Mouse (Mus musculus): ENCODE results near the gene Zcrb1. TPM values are rescaled to one million over a fixed set of nuclear protein-coding genes. Genes with fewer than 3 reads are reported as not detected.
"Not testable (repeated sequence)": the region's sequence is repeated elsewhere in the genome, so short reads cannot be mapped to it uniquely, and the experiment has no call there.

The Zcrb1 gene
- polyA plus RNA-seq, 1 experiment, result 25.7 TPM

DNA sequence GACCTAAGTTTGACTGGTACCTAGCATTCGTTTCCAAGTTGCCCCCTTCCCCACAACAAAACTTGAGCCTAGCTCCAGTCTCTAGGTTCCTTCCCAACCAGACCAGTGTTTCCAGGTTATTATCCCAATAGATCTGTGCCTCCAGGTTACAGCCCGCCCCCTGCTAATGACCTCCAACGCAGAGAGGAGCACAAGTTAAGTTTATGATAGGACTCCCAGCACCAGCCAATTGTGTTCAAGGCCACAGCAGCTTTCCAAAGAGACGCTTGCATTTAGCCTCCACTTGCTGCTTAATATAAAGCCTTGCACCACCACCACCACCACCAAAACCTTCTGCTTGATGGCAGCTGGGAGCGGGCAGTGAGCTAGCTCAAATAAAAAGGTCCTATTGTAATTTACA, 16.8 kb downstream of the Zcrb1 start:
- Histone ChIP-seq H3K4me1 (ENCODE audit: control insufficient read depth) (peaks cover 7% of the 10 kb centered on the region), H3K36me3 (ENCODE audit: control insufficient read depth) (peaks cover 14% of the 10 kb centered on the region), H3K4me3 (replicated peaks) (no peak overlapping the region), H3K27me3 (ENCODE audit: control insufficient read depth) (no peaks in the 10 kb centered on the region), H3K9me3 (ENCODE audit: control insufficient read depth, low read length) (no peaks in the 10 kb centered on the region)
- TF ChIP-seq GATA1 (IDR thresholded peaks at IDR 0.05; ENCODE audit: low read length) (no peak), TAL1 (IDR thresholded peaks at IDR 0.05; ENCODE audit: low read length) (no peak)

DNA sequence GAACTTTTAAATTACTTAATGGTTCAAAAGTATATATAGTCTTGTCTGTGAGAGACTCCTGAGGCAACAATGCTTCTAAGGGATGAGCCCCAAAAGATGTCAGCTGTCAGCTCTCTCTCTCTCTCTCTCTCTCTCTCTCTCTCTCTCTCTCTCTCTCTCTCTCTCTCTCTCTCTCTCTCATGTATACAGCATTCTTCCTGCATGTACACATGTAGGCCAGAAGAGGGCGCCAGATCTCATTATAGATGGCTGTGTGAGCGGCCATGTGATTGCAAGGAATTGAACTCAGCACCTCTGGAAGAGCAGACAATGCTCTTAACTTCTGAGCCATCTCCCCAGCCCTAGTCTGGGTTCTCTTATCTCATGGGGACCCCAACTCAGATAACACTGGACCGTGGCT, 19.0 kb downstream of the Zcrb1 start:
- Histone ChIP-seq H3K9me3 (ENCODE audit: control insufficient read depth, low read length) (no peaks in the 10 kb centered on the region), H3K27me3 (ENCODE audit: control insufficient read depth) (no peaks in the 10 kb centered on the region), H3K36me3 (ENCODE audit: control insufficient read depth) (no peaks in the 10 kb centered on the region; the same call in 1 of the 2 replicates), H3K4me1 (ENCODE audit: control insufficient read depth) (peaks cover 20% of the 10 kb centered on the region), H3K4me3 (replicated peaks) (no peak overlapping the region)
- no peak for TF ChIP-seq TAL1 (IDR thresholded peaks at IDR 0.05; ENCODE audit: low read length)
- TF ChIP-seq GATA1 (IDR thresholded peaks at IDR 0.05; ENCODE audit: low read length), result no peak

DNA sequence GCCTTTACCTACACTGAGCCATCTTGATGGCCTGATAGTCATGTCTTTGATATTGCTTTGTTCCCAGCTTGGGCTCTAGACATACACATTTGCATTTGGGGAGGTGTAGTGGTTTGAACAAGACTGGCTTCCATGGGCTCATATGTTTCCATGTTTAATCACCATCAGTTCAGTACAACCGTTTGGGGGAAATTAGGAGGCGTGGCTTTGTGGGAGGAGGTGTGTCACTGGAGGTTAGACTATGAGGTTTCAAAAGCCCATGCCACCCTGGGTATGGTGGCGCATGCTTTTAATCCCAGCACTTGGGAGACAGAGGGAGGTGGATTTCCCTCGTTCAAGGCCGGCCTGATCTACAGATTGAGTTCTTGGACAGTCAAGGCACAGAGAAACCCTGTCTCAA, 22.4 kb downstream of the Zcrb1 start:
- no peak for TF ChIP-seq GATA1 (IDR thresholded peaks at IDR 0.05; ENCODE audit: low read length)
- no peak for TF ChIP-seq TAL1 (IDR thresholded peaks at IDR 0.05; ENCODE audit: low read length)
- H3K4me3 ChIP-seq (replicated peaks), result no peak overlapping the region
- H3K4me1 ChIP-seq (ENCODE audit: control insufficient read depth), result peaks cover 44% of the 10 kb centered on the region
- H3K27me3 ChIP-seq (ENCODE audit: control insufficient read depth), result no peaks in the 10 kb centered on the region
- H3K9me3 ChIP-seq (ENCODE audit: control insufficient read depth, low read length), result no peaks in the 10 kb centered on the region; the same call in 1 of the 2 replicates
- H3K36me3 ChIP-seq (ENCODE audit: control insufficient read depth), result no peaks in the 10 kb centered on the region; the same call in 1 of the 2 replicates

DNA sequence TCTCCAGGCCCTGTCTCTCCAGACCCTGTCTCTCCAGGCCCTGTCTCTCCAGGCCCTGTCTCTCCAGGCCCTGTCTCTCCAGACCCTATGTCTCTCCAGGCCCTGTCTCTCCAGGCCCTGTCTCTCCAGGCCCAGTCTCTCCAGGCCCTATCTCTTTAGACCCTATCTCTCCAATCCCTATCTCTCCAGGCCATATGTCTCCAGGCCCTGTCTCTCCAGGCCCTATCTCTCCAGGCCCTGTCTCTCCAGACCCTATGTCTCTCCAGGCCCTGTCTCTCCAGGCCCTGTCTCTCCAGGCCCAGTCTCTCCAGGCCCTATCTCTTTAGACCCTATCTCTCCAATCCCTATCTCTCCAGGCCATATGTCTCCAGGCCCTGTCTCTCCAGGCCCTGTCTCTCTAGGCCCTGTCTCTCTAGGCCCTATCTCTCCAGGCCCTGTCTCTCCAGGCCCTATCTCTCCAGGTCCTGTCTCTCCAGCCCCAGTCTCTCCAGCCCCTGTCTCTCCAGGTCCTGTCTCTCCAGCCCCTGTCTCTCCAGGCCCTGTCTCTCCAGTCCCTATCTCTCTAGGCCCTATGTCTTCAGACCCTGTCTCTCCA, 25.5 kb downstream of the Zcrb1 start:
- H3K4me1 ChIP-seq (ENCODE audit: control insufficient read depth), result peaks cover 44% of the 10 kb centered on the region
- not testable (repeated sequence) for H3K9me3 ChIP-seq (ENCODE audit: control insufficient read depth, low read length); H3K4me3 ChIP-seq (replicated peaks); H3K36me3 ChIP-seq (ENCODE audit: control insufficient read depth)
- peaks cover 15% of the 10 kb centered on the region for H3K27me3 ChIP-seq (ENCODE audit: control insufficient read depth)
- TF ChIP-seq GATA1 (IDR thresholded peaks at IDR 0.05; ENCODE audit: low read length) (peak; percentile 56; the same call in 1 of the 2 replicates), TAL1 (IDR thresholded peaks at IDR 0.05; ENCODE audit: low read length) (peak; percentile 64)

DNA sequence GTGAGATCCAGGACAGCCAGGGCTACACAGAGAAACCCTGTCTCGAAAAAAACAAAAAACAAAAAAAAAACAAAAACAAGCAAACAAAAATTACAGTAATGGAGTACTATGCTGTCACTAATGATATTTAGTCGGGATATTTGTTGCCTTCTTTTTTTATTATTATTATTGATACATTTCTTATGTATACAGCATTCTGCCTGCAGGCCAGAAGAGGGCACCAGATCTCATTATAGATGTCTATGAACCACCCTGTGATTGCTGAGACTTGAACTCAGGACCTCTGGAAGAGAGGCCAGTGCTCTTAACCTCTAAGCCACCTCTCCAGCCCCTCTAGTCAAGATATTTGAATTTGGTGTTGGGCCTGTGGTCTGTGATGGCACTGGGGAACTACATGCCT, 26.3 kb downstream of the Zcrb1 start:
- TF ChIP-seq GATA1 (IDR thresholded peaks at IDR 0.05; ENCODE audit: low read length) (no peak), TAL1 (IDR thresholded peaks at IDR 0.05; ENCODE audit: low read length) (no peak)
- peaks cover 44% of the 10 kb centered on the region for H3K4me1 ChIP-seq (ENCODE audit: control insufficient read depth)
- H3K27me3 ChIP-seq (ENCODE audit: control insufficient read depth), result peaks cover 15% of the 10 kb centered on the region
- H3K9me3 ChIP-seq (ENCODE audit: control insufficient read depth, low read length), result no peaks in the 10 kb centered on the region; the same call in 1 of the 2 replicates
- H3K4me3 ChIP-seq (replicated peaks), result no peak overlapping the region
- H3K36me3 ChIP-seq (ENCODE audit: control insufficient read depth), result no peaks in the 10 kb centered on the region; the same call in 1 of the 2 replicates

DNA sequence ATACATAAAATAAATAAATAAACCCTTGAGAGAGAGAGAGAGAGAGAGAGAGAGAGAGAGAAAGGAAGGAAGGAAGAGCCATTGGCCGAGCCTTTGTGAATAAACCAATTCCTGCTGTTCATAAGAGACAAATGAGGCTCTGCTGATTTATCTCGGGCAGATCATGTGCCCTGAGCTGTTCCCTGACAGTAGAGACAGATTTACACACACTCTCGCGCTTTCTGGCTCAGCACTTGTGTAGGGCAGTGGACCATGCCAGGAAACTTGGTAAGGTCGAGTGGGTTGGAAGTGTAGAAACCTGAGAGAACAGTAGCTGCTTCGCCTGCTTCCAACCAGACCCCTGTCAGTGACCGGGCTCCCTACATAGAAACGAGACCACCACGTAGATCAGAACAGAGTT, 29.6 kb downstream of the Zcrb1 start:
- TF ChIP-seq GATA1 (IDR thresholded peaks at IDR 0.05; ENCODE audit: low read length) (no peak), TAL1 (IDR thresholded peaks at IDR 0.05; ENCODE audit: low read length) (no peak)
- Histone ChIP-seq H3K4me3 (replicated peaks) (no peak overlapping the region), H3K4me1 (ENCODE audit: control insufficient read depth) (peaks cover 24% of the 10 kb centered on the region), H3K9me3 (ENCODE audit: control insufficient read depth, low read length) (no peaks in the 10 kb centered on the region; the same call in 1 of the 2 replicates), H3K36me3 (ENCODE audit: control insufficient read depth) (no peaks in the 10 kb centered on the region; the same call in 1 of the 2 replicates), H3K27me3 (ENCODE audit: control insufficient read depth) (peaks cover 17% of the 10 kb centered on the region)

DNA sequence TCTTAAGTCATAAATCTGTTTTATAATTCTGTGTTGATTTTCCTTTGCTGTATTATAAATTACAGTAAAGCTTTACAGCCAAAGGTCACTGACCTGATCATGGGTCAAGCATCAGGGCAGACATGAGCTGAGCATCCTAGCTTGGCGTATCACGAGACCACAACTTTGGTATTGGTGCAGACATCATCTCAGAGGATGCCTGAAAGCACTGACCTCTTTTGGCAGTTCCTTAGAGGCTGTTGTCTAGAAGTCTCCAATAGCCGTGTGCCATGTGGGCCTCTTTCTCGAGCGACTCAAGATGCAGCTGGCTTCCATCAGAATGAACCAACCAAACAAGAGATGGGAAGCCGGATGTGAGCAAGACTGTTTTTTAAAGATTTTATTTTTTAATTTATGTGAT, 32.6 kb downstream of the Zcrb1 start:
- Histone ChIP-seq H3K36me3 (ENCODE audit: control insufficient read depth) (no peaks in the 10 kb centered on the region), H3K4me1 (ENCODE audit: control insufficient read depth) (peaks cover 4% of the 10 kb centered on the region; the same call in 1 of the 2 replicates), H3K27me3 (ENCODE audit: control insufficient read depth) (peaks cover 19% of the 10 kb centered on the region), H3K9me3 (ENCODE audit: control insufficient read depth, low read length) (no peaks in the 10 kb centered on the region), H3K4me3 (replicated peaks) (no peak overlapping the region)
- no peak for TF ChIP-seq TAL1 (IDR thresholded peaks at IDR 0.05; ENCODE audit: low read length)
- TF ChIP-seq GATA1 (IDR thresholded peaks at IDR 0.05; ENCODE audit: low read length), result no peak

DNA sequence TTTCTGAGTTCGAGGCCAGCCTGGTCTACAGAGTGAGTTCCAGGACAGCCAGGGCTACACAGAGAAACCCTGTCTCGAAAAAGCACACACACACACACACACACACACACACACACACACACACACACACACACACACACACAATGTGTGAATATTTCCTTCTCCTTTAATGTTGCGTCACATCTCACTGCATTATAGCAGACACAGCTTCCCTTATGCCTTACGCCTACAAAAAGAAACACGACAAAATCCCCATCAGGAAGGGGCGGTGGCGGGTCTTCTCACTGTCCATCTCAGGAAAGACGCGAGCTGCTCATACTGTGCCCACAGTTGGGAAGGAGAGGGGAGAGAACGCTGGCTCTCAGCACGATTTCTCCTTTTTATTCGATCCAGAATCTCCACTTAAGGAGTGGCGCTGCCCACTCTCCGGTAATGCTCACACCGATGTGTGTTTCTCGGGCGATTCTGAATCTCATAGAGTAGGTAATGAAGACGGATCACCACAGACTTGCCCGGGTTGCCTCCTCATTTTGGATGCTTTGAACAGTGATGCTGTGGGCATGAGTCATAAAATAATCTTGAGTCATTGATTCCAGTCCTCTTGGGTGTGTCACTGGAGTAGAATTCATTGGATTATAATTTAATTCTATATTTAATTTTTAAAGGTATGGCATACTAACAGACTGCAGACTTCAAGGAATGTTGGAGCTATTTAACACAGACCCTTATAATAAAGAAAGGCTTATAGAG, 39.6 kb downstream of the Zcrb1 start:
- no peak for TF ChIP-seq TAL1 (IDR thresholded peaks at IDR 0.05; ENCODE audit: low read length)
- peaks cover 2% of the 10 kb centered on the region; the same call in 1 of the 2 replicates for H3K27me3 ChIP-seq (ENCODE audit: control insufficient read depth)
- no peaks in the 10 kb centered on the region for H3K4me1 ChIP-seq (ENCODE audit: control insufficient read depth)
- no peaks in the 10 kb centered on the region for H3K36me3 ChIP-seq (ENCODE audit: control insufficient read depth)
- peaks cover 2% of the 10 kb centered on the region; the same call in 1 of the 2 replicates for H3K9me3 ChIP-seq (ENCODE audit: control insufficient read depth, low read length)
- no peak overlapping the region for H3K4me3 ChIP-seq (replicated peaks)

DNA sequence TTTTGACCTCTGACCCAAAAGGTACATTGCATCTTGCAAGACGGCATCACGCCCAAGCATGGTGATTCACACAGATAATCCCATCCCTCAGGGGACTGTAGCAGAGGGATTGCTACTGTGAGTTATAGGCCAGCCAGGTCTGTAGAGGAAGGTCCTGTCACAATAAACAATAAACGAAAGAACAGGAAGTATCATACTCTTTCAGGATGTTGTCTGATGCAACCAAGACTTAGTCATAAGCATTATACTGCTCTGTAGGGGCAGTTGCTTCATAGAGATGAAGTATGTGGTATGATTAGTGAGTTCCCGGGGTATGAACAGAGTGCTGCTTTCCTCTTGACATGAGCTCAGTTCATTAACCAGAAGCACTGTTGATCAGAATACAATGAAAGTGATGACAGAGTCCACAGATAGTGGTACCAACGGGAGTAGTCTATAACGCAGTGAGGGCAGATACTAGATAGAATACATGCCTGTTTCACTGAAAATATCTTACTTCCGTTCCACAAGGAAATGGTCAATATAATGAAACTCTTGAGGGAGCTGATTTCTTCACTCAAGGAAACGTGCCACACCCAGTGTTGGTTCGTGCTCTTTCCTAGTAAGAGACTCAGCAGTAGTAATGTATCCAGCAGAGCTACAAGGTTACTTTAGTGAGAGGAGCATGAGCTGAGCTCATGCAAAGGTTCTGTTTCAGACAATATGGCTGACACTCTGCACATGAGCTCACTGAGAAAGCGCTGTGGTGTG, 57.3 kb downstream of the Zcrb1 start:
- Histone ChIP-seq H3K4me1 (ENCODE audit: control insufficient read depth) (peaks cover 19% of the 10 kb centered on the region), H3K36me3 (ENCODE audit: control insufficient read depth) (no peaks in the 10 kb centered on the region), H3K27me3 (ENCODE audit: control insufficient read depth) (peaks cover 16% of the 10 kb centered on the region), H3K9me3 (ENCODE audit: control insufficient read depth, low read length) (no peaks in the 10 kb centered on the region), H3K4me3 (replicated peaks) (no peak overlapping the region)
- TF ChIP-seq GATA1 (IDR thresholded peaks at IDR 0.05; ENCODE audit: low read length), result no peak
- no peak for TF ChIP-seq TAL1 (IDR thresholded peaks at IDR 0.05; ENCODE audit: low read length)

Data from erythroblast, embryonic 14.5 days (primary cell).